Mouse (Mus musculus) left cerebral cortex, adult 18-20 months (tissue): ENCODE data around the gene Nfic. TPM values are rescaled to one million over a fixed set of nuclear protein-coding genes. Genes with fewer than 3 reads are reported as not detected.

Experiments
- DNase-seq, 2 experiments: peaks; one replicate each; pipeline ENCODE4 v3.0.0; 2021 to 2022; ENCODE audit warnings: low spot score in 2 of 2, mixed read lengths in 1 of 2
- total RNA-seq, 2 experiments: library from RNA; stranded (reverse); gene quantifications; 2 replicates each; pipeline ENCODE4 v1.2.3; 2021

Gene Nfic
- total RNA-seq, 2 experiments from 2014 or later: 84.7 to 91.7 TPM

GRCm38 (mm10) chr10:81390678-81390965 is 64.8 kb downstream of the Nfic start:
- DNase-seq: no peak

- peak; percentile 68 to 79 for DNase-seq
Observed at GRCm38 (mm10) chr10:81389801-81390677, 65.4 kb downstream of the Nfic start.

GRCm38 (mm10) chr10:81389373-81389772 is 66.1 kb downstream of the Nfic start:
- no peak for DNase-seq

GRCm38 (mm10) chr10:81388505-81389055 is 66.9 kb downstream of the Nfic start, which contains the start of gene Gm48552:
Gene Gm48552 (plus strand): TSS chr10:81389005.
- no peak for DNase-seq

GRCm38 (mm10) chr10:81387716-81388115 is 67.7 kb downstream of the Nfic start:
- no peak for DNase-seq

- DNase-seq: no peak
Observed at GRCm38 (mm10) chr10:81385603-81386306, 69.7 kb downstream of the Nfic start.

- DNase-seq: no peak
Observed at GRCm38 (mm10) chr10:81384605-81384982, 70.8 kb downstream of the Nfic start.

- DNase-seq: peak; percentile 98 to 99
Observed at GRCm38 (mm10) chr10:81383802-81384604, 71.4 kb downstream of the Nfic start, which contains the start of the genes Dohh and Gm48551. Gene Dohh (plus strand): TSS chr10:81384428. Gene Gm48551 (plus strand): TSS chr10:81384466.

GRCm38 (mm10) chr10:81382039-81382438 is 73.4 kb downstream of the Nfic start:
- DNase-seq: no peak

GRCm38 (mm10) chr10:81379809-81380378 is 75.5 kb downstream of the Nfic start:
- no peak for DNase-seq

GRCm38 (mm10) chr10:81379183-81379553 is 76.3 kb downstream of the Nfic start:
- no peak for DNase-seq

- DNase-seq: peak; percentile 100
Observed at GRCm38 (mm10) chr10:81378553-81379182, 76.8 kb downstream of the Nfic start.

- DNase-seq: no peak
Observed at GRCm38 (mm10) chr10:81377793-81378552, 77.5 kb downstream of the Nfic start, which contains the start of gene Fzr1. Gene Fzr1 (minus strand): TSS chr10:81378516.

GRCm38 (mm10) chr10:81377362-81377664 is 78.1 kb downstream of the Nfic start:
- no peak for DNase-seq

- DNase-seq: no peak
Observed at GRCm38 (mm10) chr10:81376561-81377361, 78.7 kb downstream of the Nfic start.

- no peak for DNase-seq
Observed at GRCm38 (mm10) chr10:81375322-81375721, 80.1 kb downstream of the Nfic start.

GRCm38 (mm10) chr10:81367207-81367495 is 88.3 kb downstream of the Nfic start:
- DNase-seq: no peak

- no peak for DNase-seq
Observed at GRCm38 (mm10) chr10:81366477-81367206, 88.8 kb downstream of the Nfic start.
